Mouse (Mus musculus) gastrocnemius, adult 18-20 months (tissue): ENCODE measurements around the gene Cbfa2t2. TPM values are rescaled to one million over a fixed set of nuclear protein-coding genes. Genes with fewer than 3 reads are reported as not detected.

Experiments
- DNase-seq: peaks from one replicate; pipeline ENCODE4 v3.0.0; 2021; ENCODE audit warnings: low spot score
- total RNA-seq, 2 experiments: library from RNA; stranded (reverse); gene quantifications; 2 replicates each; pipeline ENCODE4 v1.2.3; 2021

Cbfa2t2 gene
- total RNA-seq, 2 experiments from 2014 or later: 14.8 to 19.4 TPM

- DNase-seq: no peak
These were observed 98.5 kb downstream of the Cbfa2t2 start for GRCm38 (mm10) chr2:154534704-154535270.

DNA sequence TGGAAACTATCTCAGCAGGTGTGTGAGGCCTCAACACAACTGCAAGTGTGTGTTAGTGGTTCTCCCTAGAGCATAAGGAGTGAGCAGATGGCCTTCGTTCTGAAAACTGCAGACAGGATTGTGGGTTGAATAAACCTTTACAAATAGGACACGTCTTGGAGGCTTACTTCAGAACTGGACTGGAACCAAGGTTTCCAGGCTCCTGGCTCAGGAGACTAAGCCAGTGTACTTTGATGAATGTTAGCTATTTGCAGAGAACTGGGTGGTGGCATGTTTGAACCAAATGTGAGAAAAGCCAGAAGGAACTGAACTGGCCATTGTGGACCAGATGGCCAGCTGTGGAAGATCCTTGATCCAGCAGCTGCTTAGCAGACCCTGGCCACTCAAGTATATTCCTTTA is 102.0 kb downstream of the Cbfa2t2 start:
- DNase-seq: no peak

- DNase-seq: no peak
These were observed 102.4 kb downstream of the Cbfa2t2 start for GRCm38 (mm10) chr2:154538710-154539109.

DNA sequence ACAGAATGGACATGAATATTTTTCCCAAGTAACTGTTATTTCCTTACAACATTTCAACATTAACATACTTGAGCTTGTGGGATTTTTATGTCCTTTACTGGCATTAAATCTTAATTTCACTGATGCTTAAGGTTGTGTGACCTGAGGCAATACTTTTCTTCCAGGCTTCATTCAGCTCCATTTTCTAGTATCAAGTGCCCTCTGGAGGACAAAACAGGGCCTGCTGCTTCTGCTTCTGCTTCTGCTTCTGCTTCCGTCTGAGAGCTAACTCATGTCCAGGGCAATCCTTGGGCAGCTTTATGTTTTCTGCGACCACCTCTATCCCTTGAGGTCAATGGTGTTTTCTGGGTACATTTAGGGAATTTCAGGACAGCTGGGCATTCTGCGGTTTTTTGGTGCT is 103.4 kb downstream of the Cbfa2t2 start:
- peak; percentile 52 for DNase-seq

DNA sequence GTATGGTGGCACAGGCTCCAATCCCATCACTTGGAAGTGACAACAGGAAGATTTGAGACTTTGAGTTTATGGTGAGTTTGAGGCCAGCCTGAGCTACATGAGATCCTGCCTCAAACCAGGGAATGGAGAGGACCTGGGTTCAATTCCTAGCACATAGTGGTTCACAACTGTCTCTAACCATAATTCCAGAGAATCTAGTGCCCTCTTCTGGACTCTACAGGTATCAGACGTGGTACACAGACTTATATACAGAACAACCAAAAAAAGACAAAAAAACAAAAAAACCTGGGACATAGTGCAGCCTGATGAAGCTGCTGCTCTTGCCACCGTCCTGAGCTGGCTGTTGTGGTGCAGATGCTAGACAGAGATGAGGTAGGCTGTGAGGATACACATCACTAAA is 105.3 kb downstream of the Cbfa2t2 start:
- DNase-seq: no peak

- DNase-seq: peak; percentile 76
These were observed 107.5 kb downstream of the Cbfa2t2 start for GRCm38 (mm10) chr2:154543567-154544347.

GRCm38 (mm10) chr2:154546711-154547110 is 110.4 kb downstream of the Cbfa2t2 start, which contains the start of gene 1700003F12Rik:
Gene 1700003F12Rik (plus strand): TSS chr2:154547085.
- no peak for DNase-seq

- peak; percentile 32 for DNase-seq
These were observed 112.4 kb downstream of the Cbfa2t2 start for GRCm38 (mm10) chr2:154548688-154549087.

DNA sequence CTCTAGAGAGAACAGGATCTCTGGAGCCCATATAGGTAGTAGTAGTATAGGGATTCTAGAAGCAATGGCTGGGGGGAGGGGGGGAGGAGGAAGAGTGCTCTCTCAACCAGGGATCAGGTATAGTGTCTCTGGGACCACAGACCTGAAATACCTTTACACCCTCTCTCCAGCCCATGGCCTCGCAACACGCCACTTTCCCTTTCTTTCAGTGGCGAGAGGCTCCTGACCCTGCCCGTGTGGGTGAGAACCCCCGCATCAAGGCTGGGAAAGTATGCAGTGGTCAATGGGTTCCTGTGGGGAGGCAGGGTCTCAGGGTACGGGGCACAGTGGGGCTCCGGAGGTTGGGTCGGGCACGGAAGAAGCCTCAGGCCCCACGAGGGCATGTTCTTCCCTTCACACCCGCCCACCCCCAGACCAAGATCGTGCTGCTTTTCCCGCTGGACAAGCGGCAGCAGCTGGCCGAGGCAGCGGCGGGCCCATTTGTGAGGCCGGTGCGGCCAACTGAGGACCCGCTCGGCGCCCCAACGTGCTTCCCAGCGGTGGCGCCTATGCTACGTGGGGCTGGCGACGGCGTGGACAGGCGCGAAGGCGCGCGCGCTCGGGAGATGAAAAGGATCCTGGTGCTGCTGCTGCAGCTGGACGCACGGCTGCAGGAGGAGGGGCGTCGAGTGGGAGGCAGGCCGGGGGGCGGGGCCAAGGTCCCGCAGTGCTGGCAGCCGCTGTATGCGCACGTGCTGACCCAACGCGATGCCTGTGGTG is 113.0 kb downstream of the Cbfa2t2 start:
- DNase-seq: peak; percentile 38

DNA sequence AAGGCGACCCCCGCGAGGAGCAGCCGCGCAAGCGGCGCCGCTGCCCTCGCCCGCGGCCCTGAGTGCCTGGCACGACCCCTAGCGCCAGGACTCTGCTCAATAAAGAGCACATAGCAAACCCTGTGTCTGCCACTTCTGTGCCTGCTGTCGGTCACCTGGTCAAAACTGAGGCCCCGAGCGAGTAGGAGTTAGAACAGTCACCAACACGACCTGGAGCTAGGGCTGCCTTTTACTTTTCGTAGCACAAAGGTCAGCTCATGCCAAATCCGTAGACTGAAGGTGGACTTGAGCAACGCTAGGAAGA is 113.6 kb downstream of the Cbfa2t2 start:
- DNase-seq: no peak

DNA sequence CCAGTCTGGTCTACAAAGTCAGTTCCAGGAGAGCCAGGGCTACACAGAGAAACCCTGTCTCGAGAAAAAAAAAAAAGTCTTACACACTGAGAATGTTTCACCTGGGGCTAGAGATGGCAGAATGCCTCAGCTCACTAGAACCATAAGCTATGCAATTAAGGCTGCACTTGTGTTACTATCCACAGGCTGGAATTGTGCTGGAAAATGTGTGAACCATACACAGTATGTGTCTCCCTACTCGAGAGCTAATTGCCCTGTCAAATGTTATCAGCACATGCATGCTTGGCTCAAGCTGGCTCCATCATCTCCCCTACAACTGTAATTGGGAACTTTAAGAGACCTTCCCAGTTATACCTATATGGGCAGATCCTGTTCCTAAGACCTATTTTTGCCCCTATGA is 114.7 kb downstream of the Cbfa2t2 start:
- no peak for DNase-seq

- no peak for DNase-seq
These were observed 115.2 kb downstream of the Cbfa2t2 start, which contains the start of gene Actl10 for GRCm38 (mm10) chr2:154551476-154551875. Gene Actl10 (plus strand): TSS chr2:154551776.

DNA sequence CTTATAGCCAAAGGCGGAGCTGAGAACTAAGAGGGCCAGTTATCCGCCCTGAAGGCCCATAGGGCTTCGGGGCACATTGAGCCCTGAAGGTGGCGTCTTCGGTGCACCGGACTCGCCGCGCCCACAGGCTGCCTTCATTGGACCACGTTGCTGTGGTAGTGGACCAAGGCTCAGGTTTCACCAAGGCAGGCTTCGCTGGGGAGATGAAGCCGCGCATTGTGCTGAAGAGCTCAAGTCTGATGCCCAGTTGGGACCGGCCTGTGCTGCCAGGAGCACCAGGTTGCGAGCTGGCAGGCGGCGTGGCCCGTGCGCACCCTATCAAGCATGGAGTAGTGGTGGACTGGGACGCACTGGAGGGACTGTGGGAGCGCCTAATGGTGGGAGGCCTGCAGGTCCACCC is 115.6 kb downstream of the Cbfa2t2 start:
- DNase-seq: no peak

- DNase-seq: peak; percentile 79
These were observed 116.2 kb downstream of the Cbfa2t2 start for GRCm38 (mm10) chr2:154552424-154552907.

- DNase-seq: no peak
These were observed 119.0 kb downstream of the Cbfa2t2 start for GRCm38 (mm10) chr2:154555235-154555634.

DNA sequence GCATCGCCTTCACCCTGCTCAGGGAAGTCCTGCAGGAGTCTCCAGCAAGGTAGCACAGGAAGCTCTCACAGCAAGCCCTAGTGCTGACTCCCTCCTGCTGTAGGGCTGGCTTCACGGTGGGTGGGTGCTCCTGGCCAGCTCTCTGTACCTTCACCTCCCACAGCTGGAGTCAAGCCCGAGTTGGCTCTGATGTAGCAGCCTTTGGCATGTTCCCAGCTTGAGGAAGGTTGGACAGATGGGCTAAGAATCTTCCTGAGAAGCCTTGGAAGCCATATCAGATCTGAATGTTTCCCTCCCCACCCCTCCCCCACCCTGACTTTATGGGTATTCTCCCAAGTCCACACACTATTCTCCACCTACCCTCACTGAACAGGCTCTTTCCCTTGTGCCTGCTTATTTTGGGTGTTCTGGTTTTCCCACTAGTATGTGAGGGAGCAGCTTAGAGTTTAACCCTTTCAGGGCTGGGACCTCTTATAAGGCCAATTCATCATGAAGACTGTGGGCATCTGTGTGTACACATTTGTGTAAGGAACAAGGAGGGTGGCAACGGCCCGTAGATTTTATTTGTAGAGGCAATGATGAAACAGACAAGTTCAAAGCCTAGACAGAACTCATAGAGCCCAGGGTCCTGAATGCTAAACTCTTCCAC is 121.0 kb downstream of the Cbfa2t2 start:
- DNase-seq: no peak

- peak; percentile 37 for DNase-seq
These were observed 122.2 kb downstream of the Cbfa2t2 start, which contains the start of gene Necab3 for GRCm38 (mm10) chr2:154558264-154559039. Gene Necab3 (minus strand): TSS chr2:154558890.

DNA sequence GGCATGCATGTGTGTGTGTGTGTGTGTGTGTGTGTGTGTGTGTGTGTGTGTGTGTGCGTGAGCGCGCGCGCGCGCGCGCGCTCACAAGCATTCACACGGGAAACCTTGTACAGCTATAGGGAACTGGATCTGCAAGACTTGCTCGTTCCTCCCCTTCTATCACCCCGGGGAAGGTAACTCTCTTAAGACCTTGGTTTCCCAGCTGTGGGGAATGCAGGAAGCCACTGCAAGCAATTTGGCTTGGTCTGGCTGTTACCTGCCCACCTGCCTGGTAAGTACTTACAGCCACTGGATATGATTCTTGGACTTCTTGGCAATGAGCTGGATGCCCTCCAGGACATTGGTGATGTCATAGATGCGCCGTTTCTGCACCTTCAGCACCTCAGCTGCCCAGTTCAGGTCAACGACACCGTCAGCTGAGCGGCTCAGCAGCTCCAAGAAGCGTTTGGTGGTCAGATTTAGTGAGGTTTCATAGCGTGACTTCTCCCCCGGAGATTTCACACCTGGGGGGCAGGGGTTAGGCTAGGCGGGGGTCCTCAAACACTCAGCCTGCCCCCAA is 127.4 kb downstream of the Cbfa2t2 start:
- DNase-seq: no peak

- no peak for DNase-seq
These were observed 129.3 kb downstream of the Cbfa2t2 start for GRCm38 (mm10) chr2:154565562-154565961.

DNA sequence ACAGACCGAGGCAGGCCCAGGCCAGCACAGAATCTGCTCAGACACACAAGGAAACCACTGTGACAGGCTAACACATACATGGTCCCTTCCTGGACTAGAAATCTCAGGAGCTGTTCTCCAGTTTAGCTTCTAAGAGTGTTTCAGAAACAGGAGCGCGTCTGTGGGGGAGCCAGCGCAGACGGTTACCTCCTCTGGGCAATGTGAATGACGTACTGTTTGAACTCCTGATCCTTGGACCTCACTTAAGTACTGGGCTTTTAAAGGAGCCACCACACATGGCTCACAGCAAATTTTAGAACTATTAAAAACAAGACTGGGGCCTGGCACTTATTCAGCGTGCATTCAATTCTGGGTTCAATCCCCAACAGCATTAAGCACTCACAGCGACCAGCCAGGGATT is 130.4 kb downstream of the Cbfa2t2 start:
- no peak for DNase-seq

- DNase-seq: no peak
These were observed 131.5 kb downstream of the Cbfa2t2 start for GRCm38 (mm10) chr2:154567766-154568165.
